ENCODE assay signal across 9 mouse cellular contexts in genomic region chr2:143117453-143117852, GRCm38 (mm10). TPM values are rescaled to one million over a fixed set of nuclear protein-coding genes. Genes with fewer than 3 reads are reported as not detected.
A peak's percentile ranks its signal among the peaks of the same experiment; 100 is the strongest.
DNase-seq lines count a peak whose midpoint lies in the region; ATAC-seq and TF ChIP-seq lines count a peak whose summit lies in the region.
"Had no signal": no experiment of that assay in that cellular context is flagged by ENCODE, and none has a peak within 500 bp of the region (broad histone marks: within the 10 kb centered on the region; RNA-seq: fewer than 3 reads in every experiment).

No protein-coding gene starts in this region.

- H3K4me1 ChIP-seq in kidney, postnatal 0 days (replicated peaks; ENCODE audit: insufficient read depth, low read length), result no peaks in the 10 kb centered on the region
- H3K4me1 ChIP-seq in kidney, embryonic 16.5 days (ENCODE audit: insufficient read depth, low read length), result no peaks in the 10 kb centered on the region
- no peaks in the 10 kb centered on the region for H3K4me1 ChIP-seq in forebrain, embryonic 11.5 days (replicated peaks; ENCODE audit: control insufficient read depth, insufficient read depth, low read length)

- no peaks in the 10 kb centered on the region for H3K9me3 ChIP-seq in kidney, postnatal 0 days (replicated peaks; ENCODE audit: low read length)
- no peaks in the 10 kb centered on the region for H3K9me3 ChIP-seq in kidney, embryonic 16.5 days (ENCODE audit: low read length)
- no peaks in the 10 kb centered on the region for H3K9me3 ChIP-seq in forebrain, embryonic 11.5 days (ENCODE audit: control insufficient read depth, low read length)

- no peaks in the 10 kb centered on the region for H3K27me3 ChIP-seq in kidney, postnatal 0 days (ENCODE audit: insufficient read depth, low read length)
- no peaks in the 10 kb centered on the region for H3K27me3 ChIP-seq in kidney, embryonic 16.5 days (ENCODE audit: insufficient read depth, low read length)
- no peaks in the 10 kb centered on the region for H3K27me3 ChIP-seq in forebrain, embryonic 11.5 days (ENCODE audit: control insufficient read depth, insufficient read depth, low read length)

- peak; percentile 14 for DNase-seq in kidney, postnatal 0 days (ENCODE audit: low spot score)
- DNase-seq in adipocyte (ENCODE audit: low spot score), result peak; percentile 47
- DNase-seq in cerebellum, adult 9-11 months, result peak; percentile 29
- DNase-seq in retina, postnatal 1 day, result peak; percentile 31
- no peak for DNase-seq in spleen, postnatal 36 days (ENCODE audit: low spot score in 2 of 2)
- DNase-seq in forebrain, embryonic 11.5 days (ENCODE audit: low spot score), result no peak

- no peaks in the 10 kb centered on the region for H3K36me3 ChIP-seq in kidney, postnatal 0 days (ENCODE audit: insufficient read depth, low read length)
- no peaks in the 10 kb centered on the region for H3K36me3 ChIP-seq in kidney, embryonic 16.5 days (ENCODE audit: insufficient read depth, low read length)
- H3K36me3 ChIP-seq in forebrain, embryonic 11.5 days (ENCODE audit: control insufficient read depth, insufficient read depth, low read length), result no peaks in the 10 kb centered on the region

- peak; percentile 43 for TF ChIP-seq CTCF in kidney, postnatal 0 days (IDR thresholded peaks at IDR 0.05; ENCODE audit: low read depth)

- 58% methylated on average over 3 of the region's 3 CpGs for WGBS in kidney, postnatal 0 days
- WGBS in kidney, embryonic 16.5 days, result 65% methylated on average over 3 of the region's 3 CpGs
- 72% methylated on average over 3 of the region's 3 CpGs for WGBS in forebrain, embryonic 11.5 days

- no peak for ATAC-seq in kidney, postnatal 0 days (replicated peaks; ENCODE audit: low FRiP score, low read depth)
- no peak for ATAC-seq in kidney, embryonic 16.5 days (ENCODE audit: low FRiP score, low TSS enrichment)
- no peak for ATAC-seq in forebrain, embryonic 11.5 days (replicated peaks; ENCODE audit: low FRiP score)

- H3K27ac ChIP-seq in kidney, postnatal 0 days, result no peak overlapping the region
- no peak overlapping the region for H3K27ac ChIP-seq in kidney, embryonic 16.5 days (ENCODE audit: low read length)
- no peak overlapping the region for H3K27ac ChIP-seq in forebrain, embryonic 11.5 days (ENCODE audit: low read depth, low read length)

- no peak overlapping the region for H3K4me3 ChIP-seq in kidney, postnatal 0 days (replicated peaks; ENCODE audit: low read depth, low read length)
- H3K4me3 ChIP-seq in kidney, embryonic 16.5 days (ENCODE audit: low read length), result no peak overlapping the region
- no peak overlapping the region for H3K4me3 ChIP-seq in forebrain, embryonic 11.5 days (ENCODE audit: low read depth, low read length)

- no peak overlapping the region for H3K9ac ChIP-seq in kidney, postnatal 0 days (ENCODE audit: low read depth, low read length)
- no peak overlapping the region for H3K9ac ChIP-seq in kidney, embryonic 16.5 days (replicated peaks; ENCODE audit: low read length)
- no peak overlapping the region for H3K9ac ChIP-seq in forebrain, embryonic 11.5 days (ENCODE audit: low read length)

- H3K4me2 ChIP-seq in kidney, postnatal 0 days (ENCODE audit: low read length), result no peak overlapping the region
- no peak overlapping the region for H3K4me2 ChIP-seq in kidney, embryonic 16.5 days (replicated peaks; ENCODE audit: low read depth, low read length)
- H3K4me2 ChIP-seq in forebrain, embryonic 11.5 days (ENCODE audit: low read depth, low read length, severe bottlenecking), result no peak overlapping the region

RNA-seq across cellular contexts. Expression of gene Otor, which starts 39.2 kb away (rescaled TPM):
- polyA plus RNA-seq in kidney, postnatal 0 days (2015; fragmentation: Nextera tagmentation; extraction: Ambion mirVana), result not detected in 2 replicates
- 0.27 TPM in 1 of 2 replicates, not detected in the other for polyA plus RNA-seq in kidney, embryonic 16.5 days (2015; fragmentation: Nextera tagmentation; extraction: Ambion mirVana)
- 1.5 and 1.7 TPM in 2 replicates for polyA plus RNA-seq in forebrain, embryonic 11.5 days (2014; fragmentation: Nextera tagmentation; extraction: Ambion mirVana)
- polyA plus RNA-seq: frontal cortex, adult 2 months; liver, embryonic 16.5 days had no signal

RNA-seq across cellular contexts. Expression of gene Snrpb2, which starts 54.6 kb away (rescaled TPM):
- 88.3 and 95.3 TPM in 2 replicates for polyA plus RNA-seq in kidney, postnatal 0 days (2015; fragmentation: Nextera tagmentation; extraction: Ambion mirVana)
- polyA plus RNA-seq in kidney, embryonic 16.5 days (2015; fragmentation: Nextera tagmentation; extraction: Ambion mirVana), result 64.1 and 69.2 TPM in 2 replicates
- 109 and 129 TPM in 2 replicates for polyA plus RNA-seq in forebrain, embryonic 11.5 days (2014; fragmentation: Nextera tagmentation; extraction: Ambion mirVana)

Comparison
In these comparisons a context has a peak if more than half of its experiments do, and no peak if none do; other contexts are left out.
1. DNase-seq: peak in kidney, postnatal 0 days (single experiment), adipocyte (single experiment), cerebellum, adult 9-11 months (single experiment) and retina, postnatal 1 day (single experiment); none in spleen, postnatal 36 days (0 of 2) and forebrain, embryonic 11.5 days (single experiment).